Mouse (Mus musculus) forebrain, embryonic 10.5 days (tissue): ENCODE results near the gene Cemip. TPM values are rescaled to one million over a fixed set of nuclear protein-coding genes. Genes with fewer than 3 reads are reported as not detected.
A peak's percentile ranks its signal among the peaks of the same experiment; 100 is the strongest.
"Not testable (repeated sequence)": the region's sequence is repeated elsewhere in the genome, so short reads cannot be mapped to it uniquely, and the experiment has no call there.

ENCODE experiments used
- DNase-seq: peaks from one replicate; pipeline ENCODE4 v3.0.0-alpha.2; 2017; ENCODE audit warnings: low spot score; ENCODE audit errors: extremely low spot score
- H3K27ac ChIP-seq: fragments of 300-500 bp; sonication (generic); 2 replicates; pipeline ENCODE4 v1.5.1; 2016; ENCODE audit warnings: mild to moderate bottlenecking
- H3K27me3 ChIP-seq: fragments of 300-500 bp; sonication (generic); 2 replicates; pipeline ENCODE4 v1.6.1; 2016; ENCODE audit warnings: mild to moderate bottlenecking; ENCODE audit not compliant: poor library complexity, severe bottlenecking
- H3K36me3 ChIP-seq: fragments of 300-500 bp; sonication (generic); replicated peaks from 2 replicates; pipeline ENCODE4 v1.6.1; 2016; ENCODE audit warnings: mild to moderate bottlenecking, moderate library complexity
- H3K4me1 ChIP-seq: fragments of 300-500 bp; sonication (generic); 2 replicates; pipeline ENCODE4 v1.6.1; 2016
- H3K4me3 ChIP-seq: fragments of 300-500 bp; sonication (generic); 2 replicates; pipeline ENCODE4 v1.5.1; 2016; ENCODE audit warnings: mild to moderate bottlenecking, moderate library complexity
- H3K9me3 ChIP-seq: fragments of 300-500 bp; sonication (generic); 2 replicates; pipeline ENCODE4 v1.6.1; 2016; ENCODE audit warnings: mild to moderate bottlenecking, moderate library complexity
- WGBS: fragments of 180-500 bp; shearing (Covaris S2); methylation state at CpG from one replicate; pipeline ENCODE4 v1.1.7; 2016; 5-methylcytosine and 5-hydroxymethylcytosine counted together
- polyA plus RNA-seq: library from polyadenylated mRNA; unstranded; fragments of >200 nt; fragmentation: Nextera tagmentation; extraction: Ambion mirVana; gene quantifications from 2 replicates; pipeline ENCODE4 v1.2.1, GENCODE M21; 2016

Cemip gene
- 0.12 and 0.14 TPM in 2 replicates for polyA plus RNA-seq

GRCm38 (mm10) chr7:84086039-84086829 lies at the start of gene Cemip:
TSS of gene Cemip (minus strand) at chr7:84086502.
- H3K36me3 ChIP-seq = no peaks in the 10 kb centered on the region
- no peak within 1 kb of the TSS for H3K27ac ChIP-seq
- peak within 1 kb of the TSS; percentile 60 for H3K4me3 ChIP-seq
- no peaks in the 10 kb centered on the region for H3K9me3 ChIP-seq
- WGBS = under 1% methylated on average over 54 of the region's 54 CpGs
- H3K4me1 ChIP-seq = peaks cover 19% of the 10 kb centered on the region
- peak; percentile 77 for DNase-seq
- peaks cover 53% of the 10 kb centered on the region for H3K27me3 ChIP-seq

- 92% methylated on average over 1 of the region's 1 CpGs for WGBS
- Histone ChIP-seq H3K27me3 (no peaks in the 10 kb centered on the region), H3K4me3 (no peak overlapping the region), H3K36me3 (no peaks in the 10 kb centered on the region), H3K4me1 (peaks cover 19% of the 10 kb centered on the region), H3K27ac (no peak overlapping the region), H3K9me3 (no peaks in the 10 kb centered on the region)
- DNase-seq = no peak
These were observed 46.4 kb upstream of the Cemip start for GRCm38 (mm10) chr7:84132704-84133103.

- DNase-seq = no peak
- Histone ChIP-seq H3K36me3 (peaks cover under 1% of the 10 kb centered on the region; the same call in 1 of the 2 replicates), H3K9me3 (no peaks in the 10 kb centered on the region), H3K4me3 (no peak overlapping the region), H3K27me3 (no peaks in the 10 kb centered on the region), H3K27ac (no peak overlapping the region), H3K4me1 (peaks cover 18% of the 10 kb centered on the region)
- WGBS = 91% methylated on average over 4 of the region's 4 CpGs
These were observed 45.4 kb upstream of the Cemip start for GRCm38 (mm10) chr7:84131736-84132135.

- Histone ChIP-seq H3K36me3 (peaks cover 2% of the 10 kb centered on the region; the same call in 1 of the 2 replicates), H3K4me1 (peaks cover 18% of the 10 kb centered on the region), H3K27ac (no peak overlapping the region)
These were observed 42.4 kb upstream of the Cemip start for GRCm38 (mm10) chr7:84128661-84129060.

GRCm38 (mm10) chr7:84125730-84126129 lies 39.4 kb upstream of the Cemip start:
- no peak overlapping the region for H3K4me3 ChIP-seq
- WGBS = 98% methylated on average over 1 of the region's 1 CpGs
- H3K4me1 ChIP-seq = peaks cover 23% of the 10 kb centered on the region
- H3K27me3 ChIP-seq = no peaks in the 10 kb centered on the region
- peaks cover 2% of the 10 kb centered on the region; the same call in 1 of the 2 replicates for H3K36me3 ChIP-seq
- H3K9me3 ChIP-seq = no peaks in the 10 kb centered on the region
- DNase-seq = no peak
- H3K27ac ChIP-seq = no peak overlapping the region

More at GRCm38 (mm10) chr7:84128661-84129060, 42.4 kb upstream of the Cemip start:
- Histone ChIP-seq H3K9me3 (no peaks in the 10 kb centered on the region), H3K4me3 (no peak overlapping the region), H3K27me3 (no peaks in the 10 kb centered on the region)
- WGBS = 84% methylated on average over 8 of the region's 8 CpGs
- DNase-seq = no peak

GRCm38 (mm10) chr7:84123651-84124050 lies 37.3 kb upstream of the Cemip start:
- DNase-seq, H3K27ac ChIP-seq, H3K9me3 ChIP-seq, H3K27me3 ChIP-seq, H3K36me3 ChIP-seq, H3K4me3 ChIP-seq: not testable (repeated sequence)
- 88% methylated on average over 4 of the region's 4 CpGs for WGBS
- peaks cover 27% of the 10 kb centered on the region for H3K4me1 ChIP-seq

- Histone ChIP-seq H3K36me3 (peaks cover 5% of the 10 kb centered on the region; the same call in 1 of the 2 replicates), H3K4me3 (no peak overlapping the region), H3K4me1 (peaks cover 23% of the 10 kb centered on the region), H3K27ac (no peak overlapping the region), H3K9me3 (no peaks in the 10 kb centered on the region), H3K27me3 (no peaks in the 10 kb centered on the region)
- 93% methylated on average over 3 of the region's 3 CpGs for WGBS
- no peak for DNase-seq
These were observed 35.5 kb upstream of the Cemip start for GRCm38 (mm10) chr7:84121778-84122177.

- Histone ChIP-seq H3K4me1 (peaks cover 23% of the 10 kb centered on the region), H3K36me3 (peaks cover 5% of the 10 kb centered on the region), H3K27ac (no peak overlapping the region), H3K9me3 (no peaks in the 10 kb centered on the region), H3K4me3 (no peak overlapping the region), H3K27me3 (no peaks in the 10 kb centered on the region)
- 80% methylated on average over 5 of the region's 5 CpGs for WGBS
- no peak for DNase-seq
These were observed 33.9 kb upstream of the Cemip start for GRCm38 (mm10) chr7:84120142-84120760.

GRCm38 (mm10) chr7:84119216-84120105 lies 33.2 kb upstream of the Cemip start:
- no peaks in the 10 kb centered on the region for H3K27me3 ChIP-seq
- no peaks in the 10 kb centered on the region for H3K9me3 ChIP-seq
- no peak overlapping the region for H3K27ac ChIP-seq
- peaks cover 23% of the 10 kb centered on the region for H3K4me1 ChIP-seq
- H3K4me3 ChIP-seq = no peak overlapping the region
- no peak for DNase-seq
- WGBS = 87% methylated on average over 12 of the region's 12 CpGs
- peaks cover 9% of the 10 kb centered on the region for H3K36me3 ChIP-seq

GRCm38 (mm10) chr7:84117543-84118122 lies 31.3 kb upstream of the Cemip start:
- Histone ChIP-seq H3K27me3 (no peaks in the 10 kb centered on the region), H3K4me3 (no peak overlapping the region), H3K27ac (no peak overlapping the region), H3K4me1 (peaks cover 23% of the 10 kb centered on the region), H3K9me3 (no peaks in the 10 kb centered on the region), H3K36me3 (peaks cover 27% of the 10 kb centered on the region)
- no peak for DNase-seq
- 94% methylated on average over 6 of the region's 6 CpGs for WGBS

- DNase-seq = no peak
These were observed 30.6 kb upstream of the Cemip start for GRCm38 (mm10) chr7:84116621-84117542.

More at GRCm38 (mm10) chr7:84116621-84117542, 30.6 kb upstream of the Cemip start:
- no peak overlapping the region for H3K27ac ChIP-seq
- H3K4me3 ChIP-seq = no peak overlapping the region
- WGBS = 86% methylated on average over 7 of the region's 7 CpGs
- no peaks in the 10 kb centered on the region for H3K27me3 ChIP-seq
- H3K9me3 ChIP-seq = no peaks in the 10 kb centered on the region
- peaks cover 34% of the 10 kb centered on the region for H3K36me3 ChIP-seq
- H3K4me1 ChIP-seq = peaks cover 23% of the 10 kb centered on the region
